Mouse (Mus musculus) B cell, adult (primary cell): Measurements from ENCODE around the gene Hist3h2ba. TPM values are rescaled to one million over a fixed set of nuclear protein-coding genes. Genes with fewer than 3 reads are reported as not detected.

Source experiments
- total RNA-seq: library from RNA; stranded (reverse); gene quantifications from 4 replicates; pipeline ENCODE4 v1.2.4, GENCODE M21; 2023; ENCODE audit not compliant: inconsistent age

Gene Hist3h2ba
- total RNA-seq, result 15.9 to 25.1 TPM (median 21.4 TPM) in 4 replicates

DNA sequence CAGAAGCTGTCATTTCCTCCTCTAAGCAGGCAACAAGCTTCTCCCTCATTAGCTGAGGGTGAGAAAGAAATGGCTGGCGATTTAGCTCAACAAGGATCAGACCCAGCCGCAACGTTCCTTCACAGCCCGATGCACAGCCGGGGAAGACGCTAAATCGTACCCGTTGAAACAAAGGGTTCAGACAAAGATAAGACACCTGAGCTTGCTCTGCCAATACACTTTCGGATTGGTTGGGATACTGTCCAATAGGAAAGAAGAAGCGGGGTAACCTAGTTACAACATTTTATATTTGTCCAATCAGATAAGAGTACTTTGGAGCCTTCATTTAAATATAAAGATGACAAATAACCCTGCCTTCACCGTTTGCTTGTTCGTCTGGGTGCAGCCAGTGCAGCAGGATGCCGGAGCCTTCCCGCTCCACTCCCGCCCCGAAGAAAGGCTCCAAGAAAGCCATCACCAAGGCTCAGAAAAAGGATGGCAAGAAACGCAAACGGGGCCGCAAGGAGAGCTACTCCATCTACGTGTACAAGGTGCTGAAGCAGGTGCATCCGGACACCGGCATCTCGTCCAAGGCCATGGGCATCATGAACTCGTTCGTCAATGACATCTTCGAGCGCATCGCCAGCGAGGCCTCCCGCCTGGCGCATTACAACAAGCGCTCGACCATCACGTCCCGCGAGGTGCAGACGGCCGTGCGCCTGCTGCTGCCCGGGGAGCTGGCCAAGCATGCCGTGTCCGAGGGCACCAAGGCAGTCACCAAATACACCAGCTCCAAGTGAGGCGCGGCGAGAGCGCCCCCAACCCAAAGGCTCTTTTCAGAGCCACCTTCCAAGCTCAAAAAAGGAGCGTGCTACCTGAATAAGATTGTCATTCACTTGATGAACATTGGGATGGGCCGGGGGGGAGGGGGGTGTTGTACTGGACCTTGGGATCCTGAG lies at the start of gene Hist3h2ba:
TSS of gene Hist3h2ba (plus strand) at position 379 of the 938 bp plus-strand sequence.

DNA sequence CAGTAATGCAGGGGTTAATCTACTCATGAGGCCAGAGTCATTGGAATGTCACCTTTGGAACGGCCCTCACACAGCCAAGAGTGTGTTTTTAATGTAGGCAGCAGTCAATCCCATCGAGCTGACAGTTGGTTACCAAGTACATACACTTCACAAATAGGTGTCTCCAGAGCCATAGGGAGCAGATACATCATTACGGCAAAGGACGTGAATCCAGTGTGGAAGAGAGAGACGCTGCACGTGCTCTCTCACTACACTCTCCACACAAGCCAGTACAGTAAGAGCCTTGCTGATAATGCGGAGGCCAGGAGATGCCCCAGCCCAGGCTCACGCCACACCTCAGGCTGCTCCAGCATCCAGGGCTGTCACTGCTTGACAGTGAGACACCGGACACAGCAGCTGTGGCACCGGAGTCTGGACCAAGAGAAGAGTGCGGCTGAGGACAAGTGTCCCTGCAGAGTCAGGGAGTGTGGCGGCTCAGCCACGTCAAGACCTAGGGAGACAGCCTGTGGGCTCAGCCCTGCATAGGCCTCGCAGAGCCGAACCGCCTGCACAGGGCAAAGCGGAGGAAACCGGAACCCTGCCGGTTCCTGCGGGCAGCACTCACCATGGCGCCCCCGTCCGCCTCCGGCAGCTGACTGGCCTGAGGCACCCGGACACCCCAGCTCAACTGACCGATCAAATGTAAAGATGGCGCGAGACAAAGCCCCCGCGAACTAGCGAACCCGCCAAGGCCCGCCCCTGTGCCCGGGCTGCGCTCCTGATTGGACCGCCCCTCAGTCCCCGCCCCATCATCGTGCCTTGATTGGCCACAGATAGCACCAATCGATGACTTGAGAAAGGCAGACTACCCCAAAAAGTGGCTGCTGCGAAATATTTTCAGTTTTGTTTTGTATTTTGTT lies 45.0 kb upstream of the Hist3h2ba start, which contains the start of gene Zfp39:
TSS of gene Zfp39 (minus strand) at position 715 of the 899 bp plus-strand sequence.

GRCm38 (mm10) chr11:58917745-58918366 lies 30.9 kb upstream of the Hist3h2ba start, which contains the start of gene Btnl10:
TSS of gene Btnl10 (plus strand) at chr11:58917908.

DNA sequence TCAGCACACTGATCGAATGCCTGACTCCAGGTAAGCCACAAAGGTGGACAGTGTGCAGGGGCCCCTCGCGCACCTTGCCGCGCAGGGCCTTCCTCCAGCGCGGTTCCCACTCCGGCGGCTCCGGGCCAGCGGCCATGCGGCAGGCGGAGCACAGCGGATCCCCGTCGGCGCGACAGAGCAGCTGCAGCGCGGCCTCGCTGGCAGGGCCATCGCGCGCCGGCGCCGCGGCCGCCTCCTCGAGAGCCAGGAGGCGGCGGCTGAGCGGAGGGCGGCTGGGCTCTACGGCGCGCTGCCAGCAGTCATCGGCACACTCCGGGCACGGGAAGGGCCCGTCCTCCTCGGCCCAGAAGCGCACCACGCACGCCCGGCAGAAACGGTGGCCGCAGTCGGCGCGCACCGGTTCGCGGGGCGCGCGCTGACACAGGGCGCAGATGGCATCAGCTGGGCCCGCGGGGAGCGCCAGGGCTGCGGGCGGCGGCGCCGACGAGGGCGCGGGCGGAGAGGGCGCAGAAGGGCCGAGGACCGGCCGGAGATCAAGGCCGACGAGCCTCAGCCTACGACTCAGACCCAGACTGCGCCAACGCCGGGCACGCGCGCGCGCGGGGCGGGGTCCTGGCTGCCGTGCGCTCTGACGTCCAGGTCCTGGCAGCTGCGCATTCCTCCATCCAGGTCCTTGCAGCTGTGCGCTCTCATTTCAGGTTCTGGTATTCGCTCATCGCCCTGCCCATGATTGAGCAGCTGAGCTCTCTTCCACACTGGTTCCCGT lies 10.2 kb upstream of the Hist3h2ba start, which contains the start of gene Rnf187:
TSS of gene Rnf187 (minus strand) at position 595 of the 766 bp plus-strand sequence.

GRCm38 (mm10) chr11:58954420-58955142 lies 5.9 kb downstream of the Hist3h2ba start, which contains the start of the genes Hist3h2a and Trim17:
TSS of gene Hist3h2a (plus strand) at chr11:58954685.
TSS of gene Trim17 (plus strand) at chr11:58954685.

GRCm38 (mm10) chr11:58978027-58978705 lies 29.4 kb downstream of the Hist3h2ba start, which contains the start of gene Trim11:
TSS of gene Trim11 (plus strand) at chr11:58978093.

Other genes with a start within 250 kb of the Hist3h2ba start
- not detected in 4 replicates for gene Olfr319, start 249.8 kb upstream of the Hist3h2ba start, total RNA-seq
- gene Olfr318, start 224.9 kb upstream of the Hist3h2ba start, total RNA-seq, result 0.58 to 0.96 TPM (median 0.68 TPM) in 4 replicates
- not detected in 4 replicates for gene Olfr317, start 209.7 kb upstream of the Hist3h2ba start, total RNA-seq
- not detected in 4 replicates for gene Olfr316, start 196.2 kb upstream of the Hist3h2ba start, total RNA-seq
- not detected in 4 replicates for gene Olfr315, start 175.7 kb upstream of the Hist3h2ba start, total RNA-seq
- gene Olfr314, start 166.0 kb upstream of the Hist3h2ba start, total RNA-seq, result not detected in 4 replicates
- not detected in 4 replicates for gene Fam183b, start 147.0 kb upstream of the Hist3h2ba start, total RNA-seq
- gene Olfr313, start 133.9 kb upstream of the Hist3h2ba start, total RNA-seq, result not detected in 4 replicates
- not detected in 4 replicates for gene Olfr312, start 119.7 kb upstream of the Hist3h2ba start, total RNA-seq
- gene Olfr311, start 109.7 kb upstream of the Hist3h2ba start, total RNA-seq, result not detected in 4 replicates
- gene Gm12258, start 101.8 kb upstream of the Hist3h2ba start, total RNA-seq, result 5.2 to 6.3 TPM (median 5.6 TPM) in 4 replicates
- gene 2810021J22Rik, start 81.7 kb upstream of the Hist3h2ba start, total RNA-seq, result 9.2 to 14.4 TPM (median 12.3 TPM) in 4 replicates
- gene Zfp39, start 44.7 kb upstream of the Hist3h2ba start, total RNA-seq, result 10.5 to 13.6 TPM (median 12.3 TPM) in 4 replicates
- gene Btnl10, start 31.0 kb upstream of the Hist3h2ba start, total RNA-seq, result not detected in 4 replicates
- 125 to 135 TPM (median 129 TPM) in 4 replicates for gene Rnf187, start 10.0 kb upstream of the Hist3h2ba start, total RNA-seq
- 63.1 to 74.2 TPM (median 70.1 TPM) in 4 replicates for gene Hist3h2a, start 5.8 kb downstream of the Hist3h2ba start, total RNA-seq
- gene Trim17, start 5.8 kb downstream of the Hist3h2ba start, total RNA-seq, result 0.19 to 0.42 TPM (median 0.38 TPM) in 3 of 4 replicates, not detected in the other
- gene Trim11, start 29.2 kb downstream of the Hist3h2ba start, total RNA-seq, result 117 to 129 TPM (median 123 TPM) in 4 replicates
- 0.15 to 0.51 TPM (median 0.42 TPM) in 4 replicates for gene Obscn, start 187.5 kb downstream of the Hist3h2ba start, total RNA-seq
- gene Iba57, start 214.8 kb downstream of the Hist3h2ba start, total RNA-seq, result 32.2 to 40.6 TPM (median 34.8 TPM) in 4 replicates
- not detected in 4 replicates for gene Gjc2, start 234.3 kb downstream of the Hist3h2ba start, total RNA-seq
- 30.0 to 37.8 TPM (median 34.6 TPM) in 4 replicates for gene Guk1, start 243.3 kb downstream of the Hist3h2ba start, total RNA-seq